Mouse (Mus musculus) embryonic facial prominence, embryonic 11.5 days (tissue): ENCODE data around the gene Surf2. TPM values are rescaled to one million over a fixed set of nuclear protein-coding genes. Genes with fewer than 3 reads are reported as not detected.

Experiments
- ATAC-seq: fragments of 200-750 bp; cut with Nextera tagmentation; replicated peaks from 2 replicates; pipeline ENCODE4 v1.8.0; 2017; ENCODE audit warnings: low read depth; ENCODE audit not compliant: insufficient number of reproducible peaks, low FRiP score, low TSS enrichment
- DNase-seq: peaks from one replicate; pipeline ENCODE4 v3.0.0-alpha.2; 2015; ENCODE audit warnings: low spot score
- H3K27ac ChIP-seq: fragments of 300-500 bp; sonication (generic); replicated peaks from 2 replicates; pipeline ENCODE4 v1.5.1; 2014; ENCODE audit warnings: mild to moderate bottlenecking, low read depth, low read length, control low read depth
- H3K27me3 ChIP-seq: fragments of 300-500 bp; sonication (generic); 2 replicates; pipeline ENCODE4 v1.6.1; 2014; ENCODE audit warnings: mild to moderate bottlenecking, low read length, moderate library complexity, mixed read lengths; ENCODE audit not compliant: control insufficient read depth, insufficient read depth
- H3K36me3 ChIP-seq: fragments of 300-500 bp; sonication (generic); replicated peaks from 2 replicates; pipeline ENCODE4 v1.6.1; 2014; ENCODE audit warnings: low read depth, mild to moderate bottlenecking, low read length, moderate library complexity, mixed read lengths; ENCODE audit not compliant: control insufficient read depth, insufficient read depth
- H3K4me1 ChIP-seq: fragments of 300-500 bp; sonication (generic); 2 replicates; pipeline ENCODE4 v1.6.1; 2014; ENCODE audit warnings: low read length, mixed read lengths; ENCODE audit not compliant: control insufficient read depth, insufficient read depth
- H3K4me2 ChIP-seq: fragments of 300-500 bp; sonication (generic); 2 replicates; pipeline ENCODE4 v1.6.1; 2014; ENCODE audit warnings: low read depth, mild to moderate bottlenecking, control low read depth, low read length, moderate library complexity
- H3K4me3 ChIP-seq: fragments of 300-500 bp; sonication (generic); 2 replicates; pipeline ENCODE4 v1.5.1; 2014; ENCODE audit warnings: low read depth, low read length, control low read depth
- H3K9ac ChIP-seq: fragments of 300-500 bp; sonication (generic); replicated peaks from 2 replicates; pipeline ENCODE4 v1.6.1; 2014; ENCODE audit warnings: mild to moderate bottlenecking, control low read depth, low read length
- H3K9me3 ChIP-seq: fragments of 300-500 bp; sonication (generic); replicated peaks from 2 replicates; pipeline ENCODE4 v1.6.1; 2016; ENCODE audit warnings: mild to moderate bottlenecking, low read length, inconsistent platforms, mixed read lengths; ENCODE audit not compliant: control insufficient read depth
- WGBS: fragments of 180-500 bp; shearing (Covaris S2); extraction: QIAGEN DNeasy Blood & Tissue Kit; methylation state at CpG from one replicate; pipeline ENCODE4 v1.1.7; 2014; 5-methylcytosine and 5-hydroxymethylcytosine counted together
- polyA plus RNA-seq: library from polyadenylated mRNA; unstranded; fragments of >200 nt; fragmentation: Nextera tagmentation; extraction: Ambion mirVana; gene quantifications from 2 replicates; pipeline ENCODE4 v1.2.1, GENCODE M21; 2014

Surf2 gene
- polyA plus RNA-seq, 1 experiment from 2014 or later: 45.3 TPM

DNA sequence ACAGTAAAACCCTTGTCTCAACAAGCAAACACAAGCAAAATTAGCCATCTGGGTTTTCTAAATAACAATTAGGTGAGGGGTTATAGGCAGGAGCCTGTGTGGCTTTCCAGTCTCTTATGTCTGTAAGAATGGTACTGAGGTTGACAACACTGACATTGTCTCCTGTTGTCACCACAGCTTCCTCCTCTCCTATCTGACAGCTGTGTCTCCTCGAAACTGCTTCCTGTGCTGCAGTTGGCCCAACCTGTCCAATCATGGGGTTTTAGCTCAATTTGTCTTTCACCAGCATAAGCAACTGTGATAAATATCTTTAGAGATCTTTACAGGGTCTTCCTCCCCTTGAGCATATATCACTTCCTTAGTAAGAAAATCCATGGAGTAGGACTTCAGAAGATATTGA, 20.3 kb downstream of the Surf2 start:
- Histone ChIP-seq H3K4me1 (no peaks in the 10 kb centered on the region; the same call in 1 of the 2 replicates), H3K27ac (no peak overlapping the region), H3K9ac (no peak overlapping the region), H3K27me3 (no peaks in the 10 kb centered on the region), H3K36me3 (no peaks in the 10 kb centered on the region), H3K9me3 (no peaks in the 10 kb centered on the region), H3K4me3 (no peak overlapping the region), H3K4me2 (no peak overlapping the region)
- DNase-seq (no peak), ATAC-seq (no peak)
- WGBS: 73% methylated on average over 1 of the region's 1 CpGs

DNA sequence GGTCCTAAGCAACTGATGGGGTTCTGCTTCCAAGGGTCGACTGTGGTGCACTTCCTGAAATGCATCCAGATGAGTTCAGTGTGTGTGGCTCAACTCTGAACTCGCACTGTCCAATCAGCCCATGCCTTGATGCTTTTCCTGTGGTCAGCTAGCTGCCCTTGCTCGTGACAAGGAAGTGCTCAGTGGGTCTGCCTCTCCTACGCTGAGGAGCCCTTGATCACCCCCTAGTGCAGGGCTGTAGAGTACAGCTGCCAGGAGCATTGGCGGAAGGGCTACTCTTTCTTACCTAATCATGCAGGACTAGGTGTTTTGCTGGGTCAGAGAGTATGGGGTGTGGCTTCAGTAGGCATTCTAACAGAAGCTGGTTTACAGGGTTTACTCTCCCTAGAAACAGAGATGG, 25.4 kb downstream of the Surf2 start:
- Histone ChIP-seq H3K4me3 (no peak overlapping the region), H3K27ac (no peak overlapping the region), H3K27me3 (no peaks in the 10 kb centered on the region), H3K4me2 (no peak overlapping the region), H3K9me3 (no peaks in the 10 kb centered on the region), H3K4me1 (no peaks in the 10 kb centered on the region), H3K9ac (no peak overlapping the region), H3K36me3 (no peaks in the 10 kb centered on the region)
- no peak for ATAC-seq
- no peak for DNase-seq
- WGBS: 37% methylated on average over 5 of the region's 5 CpGs

DNA sequence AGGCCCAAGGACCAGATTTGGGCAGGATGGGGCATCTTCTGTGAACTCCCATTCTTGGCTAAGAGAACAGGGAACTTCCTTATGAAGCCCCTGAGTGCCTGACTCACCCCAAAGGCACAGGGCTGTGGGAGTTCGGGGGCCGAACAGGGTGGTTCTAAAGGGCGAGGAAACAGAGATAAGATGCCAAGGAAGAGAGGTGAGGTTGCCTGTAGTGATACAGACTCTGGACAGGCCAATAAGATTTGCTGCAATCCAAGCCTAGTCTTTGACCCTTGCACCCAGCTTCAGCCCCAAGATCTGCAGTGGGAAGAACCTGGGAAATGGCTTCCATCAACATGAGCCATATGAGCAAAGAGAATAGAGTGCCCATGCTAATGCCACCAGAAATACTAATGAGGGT, 27.1 kb downstream of the Surf2 start:
- no peak for ATAC-seq
- Histone ChIP-seq H3K9me3 (no peaks in the 10 kb centered on the region), H3K4me3 (no peak overlapping the region), H3K4me1 (no peaks in the 10 kb centered on the region), H3K9ac (no peak overlapping the region), H3K27me3 (no peaks in the 10 kb centered on the region), H3K36me3 (no peaks in the 10 kb centered on the region), H3K4me2 (no peak overlapping the region), H3K27ac (no peak overlapping the region)
- 77% methylated on average over 3 of the region's 3 CpGs for WGBS
- no peak for DNase-seq

DNA sequence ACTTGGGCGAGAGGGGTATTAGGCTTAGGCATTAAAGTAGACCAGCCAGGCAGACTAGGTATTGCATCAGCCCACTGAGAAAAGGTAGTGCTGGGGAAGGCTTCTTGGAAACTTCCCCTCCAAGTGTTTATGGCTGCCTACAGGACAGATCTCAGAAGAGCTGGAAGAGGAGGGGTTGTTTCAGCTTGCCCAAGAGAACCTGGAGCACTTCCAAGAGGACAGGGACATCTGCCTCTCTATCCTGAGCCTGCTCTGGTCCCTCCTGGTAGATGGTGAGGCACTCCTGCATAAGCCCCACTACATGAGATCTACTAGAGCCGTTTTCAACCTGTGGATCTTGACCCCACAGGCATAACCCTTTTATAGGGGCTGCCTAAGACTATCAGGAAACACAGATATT, 34.2 kb downstream of the Surf2 start:
- DNase-seq (no peak), ATAC-seq (no peak)
- Histone ChIP-seq H3K9ac (no peak overlapping the region), H3K27ac (no peak overlapping the region), H3K36me3 (peaks cover 2% of the 10 kb centered on the region), H3K9me3 (no peaks in the 10 kb centered on the region), H3K4me2 (no peak overlapping the region), H3K4me1 (no peaks in the 10 kb centered on the region), H3K27me3 (no peaks in the 10 kb centered on the region), H3K4me3 (no peak overlapping the region)
- 85% methylated on average over 2 of the region's 2 CpGs for WGBS

DNA sequence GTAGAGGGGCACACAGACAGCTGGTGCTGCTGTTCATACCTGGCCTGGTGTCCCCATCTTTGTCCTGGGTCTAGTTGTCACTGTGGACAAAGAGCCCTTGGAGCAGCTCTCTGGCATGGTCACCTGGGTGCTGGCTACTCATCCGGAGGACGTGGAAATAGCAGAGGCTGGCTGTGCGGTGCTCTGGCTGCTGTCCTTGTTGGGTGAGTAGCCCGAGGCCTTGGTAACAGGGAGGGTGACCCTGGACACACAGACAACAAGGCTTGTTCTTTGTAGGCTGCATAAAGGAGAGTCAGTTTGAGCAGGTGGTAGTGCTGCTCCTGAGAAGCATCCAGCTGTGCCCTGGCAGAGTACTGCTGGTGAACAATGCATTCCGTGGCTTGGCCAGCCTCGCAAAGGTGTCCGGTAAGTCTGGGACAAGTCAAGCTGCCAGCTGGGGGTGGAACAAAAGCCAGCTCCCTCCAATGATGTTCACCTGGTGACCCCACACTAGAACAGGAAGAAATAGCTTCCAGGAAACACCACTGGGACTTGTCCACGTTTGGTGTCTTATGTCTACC, 35.3 kb downstream of the Surf2 start:
- DNase-seq (no peak), ATAC-seq (no peak)
- peaks cover 2% of the 10 kb centered on the region for H3K36me3 ChIP-seq
- H3K27me3 ChIP-seq: no peaks in the 10 kb centered on the region
- H3K9me3 ChIP-seq: no peaks in the 10 kb centered on the region
- H3K9ac ChIP-seq: no peak overlapping the region
- H3K4me2 ChIP-seq: no peak overlapping the region
- H3K27ac ChIP-seq: no peak overlapping the region
- 90% methylated on average over 8 of the region's 8 CpGs for WGBS
- no peak overlapping the region for H3K4me3 ChIP-seq
- H3K4me1 ChIP-seq: no peaks in the 10 kb centered on the region

DNA sequence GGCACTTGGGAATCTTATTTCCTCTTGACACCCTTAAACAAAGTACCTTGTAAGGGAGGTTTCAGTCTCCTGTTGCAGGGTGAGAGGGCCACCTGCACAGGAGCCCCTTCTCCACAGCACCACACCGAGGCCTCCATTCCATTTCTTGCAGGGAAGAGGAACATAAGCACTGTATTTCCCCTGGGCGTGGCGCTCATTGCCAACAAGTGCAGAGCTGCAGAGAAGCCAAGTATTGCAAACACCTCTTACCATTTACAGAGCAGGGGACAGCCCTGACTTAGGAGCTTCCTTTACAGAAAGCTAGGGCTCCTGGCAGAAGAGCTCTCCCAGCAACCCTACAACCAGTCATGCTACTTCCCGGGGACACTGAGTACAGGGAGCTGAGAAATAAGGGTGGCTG, 36.0 kb downstream of the Surf2 start:
- WGBS: 88% methylated on average over 4 of the region's 4 CpGs
- Histone ChIP-seq H3K9me3 (no peaks in the 10 kb centered on the region), H3K4me1 (no peaks in the 10 kb centered on the region), H3K36me3 (peaks cover 2% of the 10 kb centered on the region), H3K27me3 (no peaks in the 10 kb centered on the region), H3K27ac (no peak overlapping the region), H3K4me3 (no peak overlapping the region), H3K9ac (no peak overlapping the region), H3K4me2 (no peak overlapping the region)
- ATAC-seq (no peak), DNase-seq (no peak)

DNA sequence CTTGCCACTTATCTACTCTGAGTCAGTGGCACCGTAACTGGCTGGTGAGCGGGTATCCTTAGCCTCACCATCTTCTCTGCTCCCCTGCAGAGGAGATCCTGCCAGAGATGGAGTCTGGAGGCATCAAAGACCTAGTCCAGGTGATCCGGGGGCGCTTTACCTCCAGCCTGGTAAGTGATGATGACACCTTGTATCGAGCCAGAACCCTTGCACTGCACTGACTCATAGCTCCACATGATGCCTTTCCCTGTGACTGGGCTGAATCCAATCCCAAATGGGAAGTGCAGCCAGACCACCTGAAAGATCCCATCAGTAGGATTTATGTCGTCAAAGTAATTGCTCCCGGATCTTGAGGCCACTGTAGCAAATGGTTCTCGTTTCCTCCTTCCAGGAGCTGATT, 36.7 kb downstream of the Surf2 start:
- H3K27me3 ChIP-seq: no peaks in the 10 kb centered on the region
- no peak overlapping the region for H3K27ac ChIP-seq
- H3K4me1 ChIP-seq: no peaks in the 10 kb centered on the region
- WGBS: 81% methylated on average over 8 of the region's 8 CpGs
- H3K9ac ChIP-seq: no peak overlapping the region
- DNase-seq (no peak), ATAC-seq (no peak)
- no peak overlapping the region for H3K4me2 ChIP-seq
- H3K4me3 ChIP-seq: no peak overlapping the region
- peaks cover 2% of the 10 kb centered on the region for H3K36me3 ChIP-seq
- H3K9me3 ChIP-seq: no peaks in the 10 kb centered on the region

DNA sequence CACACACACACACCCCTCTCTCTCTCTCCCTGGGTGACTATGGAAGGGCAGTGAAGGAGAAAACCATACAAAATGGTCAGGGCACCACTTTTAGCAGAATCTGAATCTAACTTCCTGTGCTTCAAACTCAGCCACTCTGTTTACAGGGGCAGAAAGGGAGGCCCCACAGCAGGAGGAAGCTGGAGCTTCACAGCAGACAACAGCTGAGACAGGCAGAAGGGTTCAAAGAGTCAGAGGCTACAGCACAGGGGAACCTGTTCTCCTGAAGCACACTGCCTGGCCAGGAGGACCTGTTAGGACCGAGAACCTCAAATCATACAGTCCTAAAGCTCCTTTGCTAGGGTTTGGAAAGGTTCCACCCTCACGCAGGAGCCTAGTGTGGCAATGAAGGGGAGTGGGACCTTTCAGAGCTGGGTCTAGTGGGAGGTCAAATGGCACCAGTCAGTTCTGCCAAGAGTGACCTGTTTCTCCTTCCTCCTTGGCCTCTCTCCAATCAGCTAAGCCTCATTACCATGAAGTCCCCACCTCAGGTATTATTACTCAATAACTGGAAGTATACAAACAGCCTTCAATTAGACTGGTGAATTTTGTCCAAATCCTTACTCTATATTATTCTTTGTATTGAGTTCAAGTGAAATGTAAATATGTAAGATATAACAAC, 38.7 kb downstream of the Surf2 start:
- no peak for ATAC-seq
- Histone ChIP-seq H3K4me1 (no peaks in the 10 kb centered on the region), H3K9me3 (no peaks in the 10 kb centered on the region), H3K4me3 (no peak overlapping the region), H3K36me3 (peaks cover 7% of the 10 kb centered on the region), H3K4me2 (no peak overlapping the region), H3K27ac (no peak overlapping the region), H3K9ac (no peak overlapping the region), H3K27me3 (no peaks in the 10 kb centered on the region)
- WGBS: 95% methylated on average over 2 of the region's 2 CpGs
- DNase-seq: no peak
